Mouse (Mus musculus) thymus, postnatal 14 days (tissue): ENCODE data around the gene Prkcb.
A peak's percentile ranks its signal among the peaks of the same experiment; 100 is the strongest.

ENCODE experiments used
- DNase-seq: peaks from one replicate; pipeline ENCODE4 v3.0.0; 2021

The Prkcb gene

DNA sequence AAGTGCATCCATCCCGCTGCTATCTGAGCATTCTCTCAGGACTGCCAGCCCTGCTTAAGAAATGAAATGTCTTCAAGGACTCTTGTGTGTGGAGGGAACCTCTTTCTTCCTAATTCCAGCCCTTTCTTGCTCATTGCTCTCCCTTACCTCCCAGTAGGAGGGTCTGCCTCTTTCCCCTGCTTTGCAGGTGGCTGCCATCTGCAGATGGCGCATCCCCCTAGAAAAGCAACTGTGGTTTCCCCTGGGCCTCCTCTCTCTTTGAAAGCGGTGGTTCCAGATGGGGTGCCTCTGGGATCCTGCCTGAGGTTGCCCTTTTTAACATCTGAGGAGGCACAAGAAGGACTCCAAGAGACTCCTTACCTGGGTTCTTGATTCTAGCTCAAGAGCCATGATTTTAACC is 2.2 kb downstream of the Prkcb start:
- peak; percentile 84 for DNase-seq

DNA sequence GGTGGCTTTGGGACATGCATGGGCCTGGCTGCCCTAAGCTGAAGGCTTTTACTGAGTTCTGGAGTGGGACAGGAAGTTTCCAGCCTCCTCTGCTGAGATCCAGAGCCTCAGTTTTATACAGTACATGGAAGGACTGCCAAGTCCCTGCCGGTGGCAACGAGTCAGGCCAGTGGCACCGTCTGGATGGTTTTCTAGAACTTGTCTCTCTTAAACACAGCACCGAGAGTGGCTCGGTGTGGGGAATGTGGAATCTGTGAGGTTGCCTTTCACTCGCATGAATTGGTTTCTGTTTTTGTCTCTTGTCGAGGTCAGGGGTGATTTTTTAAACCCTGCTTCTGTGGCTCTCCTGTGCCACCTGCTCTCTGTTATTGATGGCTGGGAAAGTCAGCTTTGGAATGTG is 3.6 kb downstream of the Prkcb start:
- DNase-seq: no peak

DNA sequence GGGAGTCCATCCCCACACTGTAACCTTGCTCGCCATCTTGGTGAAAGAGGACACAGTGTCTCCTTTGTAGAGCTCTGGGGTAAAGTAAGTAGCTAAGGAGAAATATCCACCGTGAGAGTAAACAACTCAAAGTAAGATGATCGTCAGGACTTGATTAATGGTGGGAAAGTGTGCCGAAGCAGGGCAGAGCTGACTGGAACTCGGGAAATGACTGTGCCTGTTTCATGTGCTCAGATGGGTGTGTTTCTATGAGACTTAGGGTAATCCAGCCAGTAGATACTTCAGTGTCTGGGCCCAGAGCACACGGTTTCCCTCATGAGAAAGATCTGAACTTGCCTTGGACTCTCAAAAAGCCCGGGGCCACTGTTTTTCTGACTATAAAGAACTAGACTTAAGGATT is 5.6 kb downstream of the Prkcb start:
- no peak for DNase-seq

DNA sequence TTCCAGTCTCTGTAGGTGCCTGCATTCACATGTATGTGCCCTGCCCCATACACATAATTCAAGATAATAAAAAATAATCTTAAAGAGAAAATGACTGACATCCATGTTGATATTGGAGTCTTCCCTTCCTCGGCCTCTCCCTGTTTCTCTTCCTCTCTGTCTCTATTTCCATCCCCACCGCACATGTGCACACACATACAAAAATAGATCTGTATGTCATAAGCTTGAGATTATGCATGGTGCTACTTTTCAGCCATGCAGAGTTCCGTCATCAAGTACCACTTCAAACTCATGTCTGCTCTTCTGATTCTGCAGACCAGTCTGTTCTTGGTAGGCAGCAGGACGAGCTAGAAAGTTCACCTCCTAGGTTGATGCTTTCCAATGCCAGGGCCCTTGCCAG is 6.8 kb downstream of the Prkcb start:
- no peak for DNase-seq

DNA sequence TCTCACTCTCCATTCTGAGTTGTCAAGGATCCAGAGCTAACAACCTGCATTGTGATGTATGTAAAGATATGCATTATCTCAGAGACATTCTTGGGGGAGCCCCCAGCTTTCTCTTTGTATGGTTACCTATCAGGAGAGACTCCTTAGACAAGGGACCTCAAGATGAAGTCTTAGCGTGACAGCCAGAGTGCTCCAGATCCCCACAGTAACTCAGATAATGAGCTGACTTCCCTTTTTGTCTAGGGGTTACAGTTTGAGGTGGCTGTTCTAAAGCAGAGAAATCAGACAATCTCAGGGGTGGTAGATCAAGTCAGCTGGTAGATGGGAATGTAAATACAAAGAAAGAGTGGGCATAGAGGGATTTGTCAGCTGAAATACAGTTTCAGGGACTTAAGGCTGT is 7.8 kb downstream of the Prkcb start:
- no peak for DNase-seq

DNA sequence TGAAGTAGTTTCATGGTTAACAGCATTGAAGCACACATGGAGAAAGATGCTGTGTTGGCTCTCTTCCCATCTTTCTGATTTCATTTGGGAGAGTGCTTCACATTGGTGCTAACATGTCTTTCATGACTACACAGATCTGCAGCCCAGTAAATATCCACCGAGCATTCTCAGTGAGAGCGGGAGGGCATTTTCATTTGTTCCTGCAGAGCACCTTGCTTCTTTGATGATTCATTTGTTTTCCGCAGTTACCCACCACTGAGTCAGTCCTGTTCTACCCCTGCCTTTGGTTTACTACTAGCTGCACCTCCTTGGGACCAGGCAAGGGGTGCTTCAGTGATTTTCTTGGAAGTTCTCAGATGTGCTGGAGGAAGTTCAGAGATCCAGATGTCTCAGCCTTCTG is 8.3 kb downstream of the Prkcb start:
- no peak for DNase-seq

DNA sequence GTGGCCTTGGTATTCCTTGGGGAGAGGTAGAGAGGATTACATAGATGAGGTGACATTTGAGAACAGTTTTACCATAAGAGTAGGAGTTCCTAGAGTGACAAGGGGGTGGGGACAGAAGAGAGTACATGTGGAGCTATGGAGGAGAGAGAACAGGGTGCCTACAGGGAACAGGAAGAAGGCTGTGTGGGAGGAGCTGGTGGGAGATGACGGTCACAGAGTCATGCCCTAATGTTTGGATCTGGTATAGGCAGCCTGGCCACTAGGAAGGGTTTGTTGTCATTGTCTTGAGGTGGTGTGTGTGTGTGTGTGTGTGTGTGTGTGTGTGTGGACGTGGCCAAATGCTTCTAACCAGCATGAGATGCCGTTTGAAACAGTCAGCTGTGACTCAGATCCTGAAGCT is 9.1 kb downstream of the Prkcb start:
- no peak for DNase-seq

DNA sequence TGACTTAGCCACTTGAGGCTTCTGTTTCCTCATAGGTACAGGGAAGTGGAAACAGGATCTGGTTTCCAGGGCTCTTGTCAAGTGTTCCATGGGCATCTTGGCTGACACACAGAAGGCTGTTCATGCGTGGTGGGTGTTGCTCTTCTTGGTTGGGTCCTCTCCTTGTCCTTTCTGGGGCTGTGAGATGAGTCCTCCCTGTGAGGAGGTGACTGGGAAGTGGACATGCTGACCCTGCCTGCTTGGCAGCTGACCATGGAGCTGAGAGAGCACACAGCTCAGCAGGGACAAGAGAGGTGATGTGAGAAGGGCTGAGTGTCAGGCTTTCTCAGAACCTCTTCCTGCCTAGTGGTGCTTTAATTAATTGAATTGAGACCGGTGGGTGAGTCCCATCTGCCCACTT is 10.2 kb downstream of the Prkcb start:
- DNase-seq: no peak

DNA sequence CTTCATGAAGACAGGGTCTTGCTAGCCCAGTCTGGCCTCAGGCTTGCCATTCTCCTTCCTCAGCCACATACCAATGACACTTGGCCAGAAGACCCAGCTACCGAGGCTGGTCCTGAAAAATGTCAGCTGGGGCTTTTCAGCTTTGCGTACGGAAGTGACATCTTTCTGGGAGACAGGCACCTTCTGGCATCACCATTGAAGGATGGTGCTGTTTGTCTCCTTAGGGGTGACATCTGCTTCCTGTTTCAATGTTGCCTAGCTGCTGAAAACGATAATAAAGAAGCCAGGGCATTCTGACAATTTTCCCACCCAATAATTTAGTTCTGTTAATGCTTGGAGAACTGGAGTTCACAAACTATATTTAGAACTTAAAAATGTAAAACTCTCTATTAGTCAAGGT is 12.0 kb downstream of the Prkcb start:
- no peak for DNase-seq

DNA sequence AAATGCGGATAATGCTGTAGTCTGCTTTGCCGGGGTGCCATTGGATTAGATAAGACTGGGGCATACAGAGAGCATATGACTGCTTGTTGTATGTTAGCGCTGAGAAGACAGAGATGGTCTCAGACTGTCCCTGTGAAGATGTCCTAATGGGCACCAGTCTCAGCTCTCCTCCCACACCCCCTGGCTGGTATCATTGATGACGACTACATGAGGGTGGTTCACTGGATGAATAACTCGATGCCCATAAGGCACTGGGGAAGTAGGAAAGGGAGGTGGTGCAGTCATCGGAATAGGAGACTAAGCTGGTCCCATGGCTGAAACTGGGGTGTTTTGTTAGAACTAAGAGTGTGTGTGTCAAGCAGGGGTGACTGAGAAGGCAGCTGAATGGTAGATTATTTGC is 14.0 kb downstream of the Prkcb start:
- DNase-seq: no peak

DNA sequence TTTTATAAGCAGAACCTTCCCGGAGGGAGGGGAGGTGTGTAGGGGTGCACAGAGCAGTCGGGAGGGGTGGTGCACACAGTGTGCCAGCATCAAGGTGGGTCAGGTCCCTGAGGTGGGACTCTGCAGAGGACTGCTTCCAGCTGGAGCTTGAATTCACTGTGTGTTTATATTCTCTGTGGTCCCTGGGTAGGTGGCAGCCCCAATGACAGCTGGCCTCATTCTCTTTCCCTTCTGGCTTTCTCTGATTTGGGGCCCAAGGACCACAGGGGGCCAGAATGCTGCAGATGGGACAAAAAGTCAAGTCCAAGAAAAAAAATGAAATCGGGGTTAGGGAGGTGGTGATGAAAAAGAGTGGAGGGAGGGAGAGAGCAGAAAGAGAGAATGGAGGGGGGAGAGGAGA is 15.4 kb downstream of the Prkcb start:
- DNase-seq: no peak

DNA sequence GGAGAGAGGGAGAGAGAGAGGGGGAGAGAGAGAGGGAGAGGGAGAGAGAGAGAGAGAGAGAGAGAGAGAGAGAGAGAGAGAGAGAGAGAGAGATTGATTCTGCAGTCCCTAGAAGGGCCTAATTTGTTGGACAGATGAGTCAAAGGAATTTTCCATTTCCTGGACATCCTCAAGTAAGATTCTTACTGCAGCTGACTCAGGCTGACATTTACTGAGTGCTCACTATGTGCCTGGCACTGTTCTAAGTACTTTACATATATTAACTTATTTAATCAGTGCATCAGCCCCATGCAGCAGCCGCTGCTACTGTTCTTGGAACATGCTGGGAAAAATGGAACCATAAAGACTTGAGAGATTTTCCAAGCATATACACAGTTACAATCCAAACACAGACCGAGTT is 16.0 kb downstream of the Prkcb start:
- no peak for DNase-seq

DNA sequence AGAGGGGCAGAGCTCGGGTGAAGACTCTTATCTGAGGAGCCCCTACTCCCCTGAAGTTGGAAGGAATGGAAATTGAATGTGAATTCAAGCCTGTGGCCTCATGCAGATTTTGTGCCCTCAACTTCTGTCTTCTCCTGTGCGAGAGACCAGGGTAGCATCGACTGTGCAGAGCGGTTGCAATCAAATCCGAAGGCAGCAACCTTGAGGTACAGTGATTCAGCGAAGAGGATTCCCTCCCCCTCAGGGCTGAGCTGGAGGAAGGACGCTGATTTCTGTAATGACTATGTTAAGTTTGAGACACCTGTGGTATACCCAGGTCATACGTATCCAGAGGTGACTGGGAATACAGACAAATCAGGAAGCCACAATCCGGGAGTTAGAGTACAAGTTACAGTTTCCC is 18.7 kb downstream of the Prkcb start:
- no peak for DNase-seq

DNA sequence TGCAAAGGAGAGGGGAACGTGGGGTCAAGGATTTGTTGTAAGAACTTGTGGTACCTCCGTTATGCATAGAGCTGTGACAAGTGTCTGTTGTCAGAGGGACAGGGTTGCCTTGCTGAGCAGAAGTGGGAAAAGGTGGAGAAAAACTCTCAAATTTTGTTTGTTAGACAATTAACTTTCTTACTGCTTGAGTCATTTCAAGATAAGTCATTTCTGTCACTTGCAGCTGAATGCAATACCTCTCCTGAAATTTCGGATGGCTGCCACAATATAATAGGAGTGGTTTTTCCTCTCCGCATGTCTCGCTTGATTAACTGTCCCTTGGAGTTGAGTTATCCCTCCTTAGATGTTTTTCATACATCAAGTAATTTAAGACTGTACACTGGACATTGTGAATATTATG is 20.1 kb downstream of the Prkcb start:
- DNase-seq: no peak

DNA sequence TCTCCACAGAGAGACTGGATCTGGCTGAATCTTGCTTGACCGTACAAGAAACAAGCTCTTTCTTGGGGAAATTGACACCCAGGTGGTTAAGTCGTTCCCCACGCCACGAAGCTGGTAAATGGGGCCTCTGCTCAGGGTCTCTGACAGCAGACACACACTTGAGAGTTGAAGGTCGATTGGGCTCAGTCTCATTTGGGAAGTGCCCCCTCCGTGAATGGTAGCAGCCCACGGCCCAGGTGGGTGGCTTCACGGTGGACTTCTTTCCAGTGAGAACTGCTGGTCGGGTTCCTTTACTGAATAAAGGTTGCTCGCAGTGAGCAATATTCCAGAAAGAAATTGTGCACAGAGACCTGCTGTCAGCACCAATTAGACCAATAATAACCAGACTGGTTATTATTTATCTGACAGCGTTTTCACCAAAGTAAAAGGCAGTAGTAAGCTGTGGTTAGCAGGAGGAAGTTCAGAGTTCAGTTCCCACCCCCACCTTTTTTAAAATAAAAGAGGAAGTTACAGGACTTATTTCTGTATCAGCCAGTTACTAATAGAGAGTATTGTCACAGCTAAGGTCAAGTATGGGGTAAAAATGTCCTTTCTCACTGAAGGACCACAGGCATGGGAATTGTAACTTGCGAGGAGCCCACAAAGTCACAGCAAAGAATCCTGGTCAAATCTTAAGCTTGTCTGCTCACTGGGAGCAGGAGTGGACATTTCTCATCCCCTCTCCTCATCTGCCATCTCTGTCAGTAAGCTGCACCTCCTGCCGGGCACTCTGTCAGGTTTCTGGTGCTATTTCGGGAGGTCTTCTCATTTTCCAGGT is 21.6 kb downstream of the Prkcb start:
- DNase-seq: no peak

DNA sequence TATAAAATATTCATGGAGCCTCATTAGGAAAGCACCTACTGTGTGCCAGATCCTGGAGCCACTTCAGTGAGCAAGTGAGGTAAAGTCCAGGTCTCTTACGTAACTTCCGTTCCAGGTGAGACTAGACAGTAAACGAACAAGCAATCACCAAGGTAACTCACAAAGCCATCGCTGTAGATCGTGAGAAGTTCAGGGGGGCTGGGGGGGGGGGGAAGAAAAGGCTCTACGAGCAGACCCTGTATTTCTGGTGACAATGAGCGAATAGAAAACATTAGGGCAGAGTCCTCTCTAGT is 22.1 kb downstream of the Prkcb start:
- DNase-seq: no peak

DNA sequence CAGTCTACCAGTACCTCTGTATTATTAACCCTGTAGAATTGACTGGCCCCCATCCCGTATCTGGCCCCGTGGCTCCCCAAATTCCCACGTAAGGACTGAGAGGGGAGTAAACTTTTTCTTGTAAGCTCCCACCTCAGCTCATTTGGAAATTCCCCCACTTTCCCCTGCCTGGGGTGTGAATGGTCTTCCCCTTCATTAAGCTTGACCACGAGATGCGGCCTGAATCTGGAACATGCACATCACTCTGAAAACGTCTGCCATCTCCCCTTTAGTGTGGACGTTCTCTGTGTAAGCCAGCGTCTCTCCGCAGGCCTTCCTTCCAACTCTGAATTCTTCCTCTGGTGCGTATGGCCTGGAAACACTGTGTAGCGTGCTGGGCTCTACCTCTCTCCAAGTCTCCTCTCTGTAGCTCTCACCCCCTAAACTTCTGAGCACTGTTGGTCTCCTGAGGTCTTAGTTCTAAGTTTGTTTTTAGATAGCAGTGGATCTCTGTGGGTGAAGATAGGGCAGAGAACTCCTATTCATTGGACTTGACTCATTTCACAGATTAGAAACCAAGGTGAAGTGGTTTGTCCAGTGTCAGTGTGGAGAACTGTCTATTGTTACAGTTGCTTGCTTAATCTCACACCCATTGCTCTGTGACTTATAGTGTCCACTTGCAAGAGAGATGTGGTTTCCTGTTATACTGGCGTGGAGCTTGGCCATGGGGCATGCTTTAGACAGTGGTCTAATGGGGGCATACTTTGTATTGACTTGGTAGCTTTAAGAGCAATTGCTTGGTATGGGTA is 25.3 kb downstream of the Prkcb start:
- DNase-seq: no peak

DNA sequence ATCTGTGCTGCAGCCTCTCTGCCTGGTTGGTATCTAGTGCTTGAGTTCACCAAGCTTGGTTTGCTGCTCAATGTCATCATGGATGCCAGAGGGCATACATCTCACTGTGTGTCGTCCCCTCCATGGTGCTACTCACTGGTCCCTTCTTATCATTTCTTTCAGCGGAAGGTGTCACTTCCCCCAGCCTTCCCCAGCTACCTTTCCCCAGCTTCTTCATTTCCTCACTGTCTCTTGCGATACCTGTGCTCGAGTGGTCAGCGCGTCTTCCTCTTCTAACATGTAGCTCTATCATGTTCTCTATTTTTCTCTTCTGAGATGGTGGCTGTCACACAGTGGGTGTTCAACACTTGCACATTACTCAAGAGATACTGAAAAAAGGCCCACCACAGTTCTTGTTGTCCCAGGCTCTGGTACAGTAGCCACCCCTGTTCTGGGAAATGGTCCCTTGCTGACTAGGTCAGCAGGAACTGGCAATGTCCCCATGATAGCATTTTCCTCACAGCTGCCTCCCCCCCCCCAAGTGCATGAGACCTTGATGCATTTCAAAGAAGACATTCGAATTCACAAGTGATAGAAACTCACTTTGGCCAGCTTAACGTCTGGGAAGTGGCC is 27.3 kb downstream of the Prkcb start:
- DNase-seq: no peak

DNA sequence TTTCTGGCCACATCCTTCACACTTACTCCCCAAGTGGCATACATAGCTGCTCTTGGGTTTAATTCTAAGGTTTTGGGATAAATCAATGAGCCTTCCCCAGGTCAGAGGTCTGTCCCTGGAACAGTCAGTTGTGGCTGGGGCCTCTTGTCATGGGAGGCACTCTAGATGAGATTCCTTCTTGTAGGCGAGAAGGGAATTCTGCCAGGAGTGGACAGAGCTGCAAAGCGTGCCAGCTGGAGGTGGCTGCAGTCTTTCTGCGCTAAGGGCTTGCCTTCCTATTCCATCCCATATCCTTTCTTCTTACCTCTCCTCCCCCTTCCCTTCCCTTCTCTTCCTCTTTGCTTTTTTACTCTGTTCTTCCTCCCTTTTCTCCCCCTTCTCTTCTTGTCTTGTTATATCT is 28.1 kb downstream of the Prkcb start:
- no peak for DNase-seq

DNA sequence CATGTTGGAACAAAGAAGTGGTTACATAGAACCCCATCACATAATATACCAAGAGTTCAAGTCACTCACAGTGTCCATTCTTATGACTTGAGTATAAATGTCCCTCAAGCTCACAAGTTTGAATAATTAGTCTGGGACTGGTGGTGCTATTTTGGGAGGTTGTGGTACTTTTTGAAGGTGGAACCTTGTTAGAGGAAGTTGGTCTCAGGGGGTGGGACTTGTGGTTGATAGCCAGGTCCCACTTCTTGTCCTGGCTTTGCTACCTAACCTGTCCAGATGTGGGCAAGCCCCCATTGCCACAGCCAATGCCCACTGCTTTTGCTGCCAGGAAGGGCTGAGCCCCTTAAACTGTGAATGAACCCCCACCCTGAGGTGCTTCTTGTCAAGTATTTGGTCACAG is 28.9 kb downstream of the Prkcb start:
- DNase-seq: no peak

DNA sequence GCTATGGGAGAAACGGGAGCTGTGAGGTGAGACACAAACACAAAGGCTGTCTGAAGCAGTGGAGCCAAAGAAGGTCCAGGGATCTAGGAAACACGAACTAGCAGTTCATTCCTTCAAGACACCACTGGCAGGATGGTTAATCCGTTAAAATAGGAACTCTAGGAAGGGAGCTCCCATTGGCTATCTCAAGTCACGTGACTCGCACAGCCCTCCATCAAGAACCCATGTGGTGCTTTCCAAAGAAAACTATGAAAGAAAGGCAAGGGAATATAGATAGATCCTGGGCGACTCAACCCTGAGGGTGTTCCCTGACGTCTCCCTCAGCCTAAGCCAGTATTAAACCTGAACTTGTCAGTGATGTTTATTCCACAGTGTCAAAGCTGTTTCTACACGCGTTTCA is 31.0 kb downstream of the Prkcb start:
- DNase-seq: no peak

DNA sequence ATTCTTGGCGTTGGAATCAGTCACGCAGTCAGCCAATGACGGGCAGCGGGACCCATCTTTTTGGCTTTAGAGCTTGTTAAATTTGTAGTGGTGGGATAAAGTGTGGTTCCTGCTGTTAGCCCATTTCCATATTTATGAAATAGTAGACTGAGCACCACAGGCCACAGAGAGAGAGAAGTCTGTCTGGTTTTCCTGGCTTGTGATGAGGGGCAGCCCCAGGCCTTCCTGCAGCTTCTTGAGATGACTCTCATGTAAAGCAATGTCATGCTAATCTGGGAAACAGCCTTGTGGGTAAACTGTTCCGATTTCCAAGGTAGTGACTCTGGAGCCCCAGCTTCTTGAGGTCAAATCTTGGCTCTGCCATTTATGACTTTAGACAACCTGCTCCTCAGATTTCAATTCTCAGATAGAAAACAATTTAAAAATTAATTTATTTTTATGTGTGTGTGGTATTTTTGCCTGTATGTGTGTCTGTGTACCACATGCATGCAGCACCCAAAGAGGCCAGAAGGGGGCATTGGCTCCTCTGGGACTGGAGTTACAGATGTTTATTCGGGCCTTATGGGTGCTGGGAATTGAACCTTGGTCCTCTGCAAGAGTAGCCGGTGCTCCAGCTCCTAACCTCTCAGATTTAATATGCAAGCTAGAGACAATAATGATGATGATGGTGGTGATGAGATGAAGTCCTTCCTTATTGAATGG is 32.4 kb downstream of the Prkcb start:
- no peak for DNase-seq

DNA sequence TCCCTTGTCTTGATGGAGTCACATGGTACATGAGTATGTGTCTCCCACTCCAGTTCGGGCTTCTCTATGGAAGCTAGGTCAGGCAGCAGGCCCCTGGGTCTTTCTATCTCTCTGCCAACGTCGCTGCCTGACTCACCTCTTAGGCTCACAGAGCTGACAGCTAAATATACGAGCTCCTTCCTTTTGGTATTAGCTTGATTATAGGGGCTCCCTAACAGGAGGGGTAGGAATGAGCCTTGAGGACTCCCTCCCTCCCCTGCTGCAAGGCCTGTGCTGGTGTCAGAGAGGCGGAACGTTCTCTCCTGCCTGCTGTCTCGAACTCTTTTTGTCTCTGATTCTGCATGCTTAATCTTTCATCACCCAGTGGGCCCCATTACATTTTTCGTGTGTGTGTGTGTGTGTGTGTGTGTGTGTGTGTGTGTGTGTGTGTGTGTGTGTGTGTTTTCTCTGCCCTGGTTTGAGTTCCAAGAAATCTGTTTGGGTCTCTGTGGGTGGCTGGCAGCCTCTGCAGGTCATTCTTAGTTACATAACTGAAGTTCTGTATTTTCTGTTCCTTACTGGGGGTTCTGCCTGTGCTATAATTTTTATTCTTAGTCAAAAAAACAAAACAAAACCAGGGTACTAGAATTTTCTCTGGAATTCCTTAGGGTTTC is 33.6 kb downstream of the Prkcb start:
- no peak for DNase-seq
